Mouse (Mus musculus): ENCODE results near the gene Tssc4. TPM values are rescaled to one million over a fixed set of nuclear protein-coding genes. Genes with fewer than 3 reads are reported as not detected.

Tssc4 gene
- polyA plus RNA-seq, 1 experiment from 2014 or later: 32.8 TPM

- H3K36me3 ChIP-seq (ENCODE audit: control insufficient read depth, insufficient read depth): no peaks in the 10 kb centered on the region
- peak overlapping the region; percentile 74 for H3K4me2 ChIP-seq (replicated peaks; ENCODE audit: low read depth)
- H3K4me3 ChIP-seq (ENCODE audit: low read depth, low read length): peak overlapping the region; percentile 41
- H3K27me3 ChIP-seq (replicated peaks; ENCODE audit: control insufficient read depth, insufficient read depth, low read length): peaks cover 22% of the 10 kb centered on the region
- H3K9ac ChIP-seq (ENCODE audit: low read depth, low read length): 0 out of 2 replicates have a peak overlapping the region, but pooled peaks have one; percentile 26
- no peaks in the 10 kb centered on the region for H3K9me3 ChIP-seq (ENCODE audit: control insufficient read depth)
- 21% methylated on average over 3 of the region's 3 CpGs for WGBS
- H3K4me1 ChIP-seq (replicated peaks; ENCODE audit: control insufficient read depth, insufficient read depth, low read length): 0 out of 2 replicates have a peak, but pooled peaks cover 3% of the 10 kb centered on the region
- TF ChIP-seq CTCF (IDR thresholded peaks at IDR 0.05; ENCODE audit: low read depth): no peak
- H3K27ac ChIP-seq (ENCODE audit: low read depth, low read length): no peak overlapping the region
- no peak for ATAC-seq
Observed at GRCm38 (mm10) chr7:143108996-143109660, 40.1 kb downstream of the Tssc4 start.

- 0 out of 2 replicates have a peak, but pooled peaks cover 3% of the 10 kb centered on the region for H3K4me1 ChIP-seq (replicated peaks; ENCODE audit: control insufficient read depth, insufficient read depth, low read length)
- no peak overlapping the region for H3K4me3 ChIP-seq (ENCODE audit: low read depth, low read length)
- no peak overlapping the region for H3K27ac ChIP-seq (ENCODE audit: low read depth, low read length)
- H3K4me2 ChIP-seq (replicated peaks; ENCODE audit: low read depth): peak overlapping the region; percentile 74
- peaks cover 22% of the 10 kb centered on the region for H3K27me3 ChIP-seq (replicated peaks; ENCODE audit: control insufficient read depth, insufficient read depth, low read length)
- WGBS: 40% methylated on average over 3 of the region's 3 CpGs
- TF ChIP-seq CTCF (IDR thresholded peaks at IDR 0.05; ENCODE audit: low read depth): no peak
- 0 out of 2 replicates have a peak overlapping the region, but pooled peaks have one; percentile 26 for H3K9ac ChIP-seq (ENCODE audit: low read depth, low read length)
- H3K9me3 ChIP-seq (ENCODE audit: control insufficient read depth): no peaks in the 10 kb centered on the region
- no peak for ATAC-seq
- no peaks in the 10 kb centered on the region for H3K36me3 ChIP-seq (ENCODE audit: control insufficient read depth, insufficient read depth)
Observed at GRCm38 (mm10) chr7:143109696-143110095, 40.6 kb downstream of the Tssc4 start.

GRCm38 (mm10) chr7:143110803-143111202 lies 41.8 kb downstream of the Tssc4 start:
- Histone ChIP-seq H3K9ac (ENCODE audit: low read depth, low read length) (no peak overlapping the region), H3K36me3 (ENCODE audit: control insufficient read depth, insufficient read depth) (no peaks in the 10 kb centered on the region), H3K4me3 (ENCODE audit: low read depth, low read length) (no peak overlapping the region), H3K27ac (ENCODE audit: low read depth, low read length) (no peak overlapping the region), H3K9me3 (ENCODE audit: control insufficient read depth) (no peaks in the 10 kb centered on the region), H3K4me2 (replicated peaks; ENCODE audit: low read depth) (no peak overlapping the region), H3K27me3 (replicated peaks; ENCODE audit: control insufficient read depth, insufficient read depth, low read length) (peaks cover 22% of the 10 kb centered on the region), H3K4me1 (replicated peaks; ENCODE audit: control insufficient read depth, insufficient read depth, low read length) (0 out of 2 replicates have a peak, but pooled peaks cover 3% of the 10 kb centered on the region)
- peak; percentile 68 for TF ChIP-seq CTCF (IDR thresholded peaks at IDR 0.05; ENCODE audit: low read depth)
- WGBS: 37% methylated on average over 1 of the region's 1 CpGs
- no peak; the same call in 1 of the 2 replicates for ATAC-seq

- H3K4me1 ChIP-seq (replicated peaks; ENCODE audit: control insufficient read depth, insufficient read depth, low read length): 0 out of 2 replicates have a peak, but pooled peaks cover 3% of the 10 kb centered on the region
- TF ChIP-seq CTCF (IDR thresholded peaks at IDR 0.05; ENCODE audit: low read depth): no peak
Observed at GRCm38 (mm10) chr7:143111719-143112118, 42.7 kb downstream of the Tssc4 start.

GRCm38 (mm10) chr7:143112395-143112794 lies 43.3 kb downstream of the Tssc4 start:
- Histone ChIP-seq H3K4me3 (ENCODE audit: low read depth, low read length) (no peak overlapping the region), H3K27me3 (replicated peaks; ENCODE audit: control insufficient read depth, insufficient read depth, low read length) (peaks cover 8% of the 10 kb centered on the region), H3K36me3 (ENCODE audit: control insufficient read depth, insufficient read depth) (no peaks in the 10 kb centered on the region), H3K4me2 (replicated peaks; ENCODE audit: low read depth) (no peak overlapping the region), H3K27ac (ENCODE audit: low read depth, low read length) (no peak overlapping the region), H3K9me3 (ENCODE audit: control insufficient read depth) (no peaks in the 10 kb centered on the region), H3K4me1 (replicated peaks; ENCODE audit: control insufficient read depth, insufficient read depth, low read length) (0 out of 2 replicates have a peak, but pooled peaks cover 3% of the 10 kb centered on the region), H3K9ac (ENCODE audit: low read depth, low read length) (no peak overlapping the region)
- no peak for ATAC-seq
- WGBS: 13% methylated on average over 1 of the region's 1 CpGs
- no peak for TF ChIP-seq CTCF (IDR thresholded peaks at IDR 0.05; ENCODE audit: low read depth)

More at GRCm38 (mm10) chr7:143111719-143112118, 42.7 kb downstream of the Tssc4 start:
- Histone ChIP-seq H3K9ac (ENCODE audit: low read depth, low read length) (no peak overlapping the region), H3K4me2 (replicated peaks; ENCODE audit: low read depth) (no peak overlapping the region), H3K36me3 (ENCODE audit: control insufficient read depth, insufficient read depth) (no peaks in the 10 kb centered on the region), H3K27ac (ENCODE audit: low read depth, low read length) (no peak overlapping the region), H3K9me3 (ENCODE audit: control insufficient read depth) (no peaks in the 10 kb centered on the region), H3K27me3 (replicated peaks; ENCODE audit: control insufficient read depth, insufficient read depth, low read length) (peaks cover 14% of the 10 kb centered on the region), H3K4me3 (ENCODE audit: low read depth, low read length) (no peak overlapping the region)
- ATAC-seq: no peak
- WGBS: 50% methylated on average over 4 of the region's 4 CpGs

- peak; percentile 43 for TF ChIP-seq CTCF (IDR thresholded peaks at IDR 0.05; ENCODE audit: low read depth)
- no peak for ATAC-seq
- no peak overlapping the region for H3K4me2 ChIP-seq (replicated peaks; ENCODE audit: low read depth)
- H3K4me3 ChIP-seq (ENCODE audit: low read depth, low read length): no peak overlapping the region
- H3K27ac ChIP-seq (ENCODE audit: low read depth, low read length): no peak overlapping the region
- H3K27me3 ChIP-seq (replicated peaks; ENCODE audit: control insufficient read depth, insufficient read depth, low read length): no peaks in the 10 kb centered on the region
- H3K9ac ChIP-seq (ENCODE audit: low read depth, low read length): no peak overlapping the region
- no peaks in the 10 kb centered on the region for H3K9me3 ChIP-seq (ENCODE audit: control insufficient read depth)
- H3K4me1 ChIP-seq (replicated peaks; ENCODE audit: control insufficient read depth, insufficient read depth, low read length): 0 out of 2 replicates have a peak, but pooled peaks cover 4% of the 10 kb centered on the region
- H3K36me3 ChIP-seq (ENCODE audit: control insufficient read depth, insufficient read depth): no peaks in the 10 kb centered on the region
Observed at GRCm38 (mm10) chr7:143114773-143115172, 45.7 kb downstream of the Tssc4 start.
